Mouse (Mus musculus) midbrain, postnatal 0 days (tissue): ENCODE results near the gene Sarnp. TPM values are rescaled to one million over a fixed set of nuclear protein-coding genes. Genes with fewer than 3 reads are reported as not detected.
A peak's percentile ranks its signal among the peaks of the same experiment; 100 is the strongest.

Experiments
- ATAC-seq: fragments of 200-750 bp; cut with Nextera tagmentation; 2 replicates; pipeline ENCODE4 v1.8.0; 2017; ENCODE audit warnings: moderate number of reproducible peaks, mild to moderate bottlenecking, moderate TSS enrichment, moderate library complexity; ENCODE audit not compliant: low FRiP score
- DNase-seq: peaks from one replicate; pipeline ENCODE4 v3.0.0-alpha.2; 2015; ENCODE audit warnings: low spot score
- H3K27ac ChIP-seq: fragments of 300-500 bp; sonication (generic); 2 replicates; pipeline ENCODE4 v1.5.1; 2014; ENCODE audit warnings: low read depth, mild to moderate bottlenecking, low read length, mixed read lengths
- H3K27me3 ChIP-seq: fragments of 300-500 bp; sonication (generic); 2 replicates; pipeline ENCODE4 v1.6.1; 2014; ENCODE audit warnings: low read length, control low read depth, mixed read lengths; ENCODE audit not compliant: insufficient read depth
- H3K36me3 ChIP-seq: fragments of 300-500 bp; sonication (generic); 2 replicates; pipeline ENCODE4 v1.6.1; 2014; ENCODE audit warnings: low read length, control low read depth, mixed read lengths; ENCODE audit not compliant: insufficient read depth
- H3K4me1 ChIP-seq: fragments of 300-500 bp; sonication (generic); 2 replicates; pipeline ENCODE4 v1.6.1; 2014; ENCODE audit warnings: mild to moderate bottlenecking, control low read depth, antibody characterized with exemption, low read length, mixed read lengths; ENCODE audit not compliant: insufficient read depth
- H3K4me2 ChIP-seq: fragments of 300-500 bp; sonication (generic); 2 replicates; pipeline ENCODE4 v1.6.1; 2014; ENCODE audit warnings: low read depth, mild to moderate bottlenecking, low read length, mixed read lengths; ENCODE audit not compliant: poor library complexity, severe bottlenecking
- H3K4me3 ChIP-seq: fragments of 300-500 bp; sonication (generic); 2 replicates; pipeline ENCODE4 v1.5.1; 2014; ENCODE audit warnings: low read depth, mild to moderate bottlenecking, low read length, moderate library complexity
- H3K9ac ChIP-seq: fragments of 300-500 bp; sonication (generic); replicated peaks from 2 replicates; pipeline ENCODE4 v1.6.1; 2014; ENCODE audit warnings: mild to moderate bottlenecking, low read length, moderate library complexity, mixed read lengths; ENCODE audit not compliant: poor library complexity, severe bottlenecking
- H3K9me3 ChIP-seq: fragments of 300-500 bp; sonication (generic); 2 replicates; pipeline ENCODE4 v1.6.1; 2016; ENCODE audit warnings: low read length, control low read depth
- CTCF ChIP-seq: IDR thresholded peaks from 2 replicates; pipeline ENCODE4 v1.5.1; 2016; ENCODE audit warnings: antibody characterized with exemption, mild to moderate bottlenecking
- WGBS: fragments of 180-500 bp; shearing (Covaris S2); extraction: QIAGEN DNeasy Blood & Tissue Kit; methylation state at CpG from one replicate; pipeline ENCODE4 v1.1.7; 2014; 5-methylcytosine and 5-hydroxymethylcytosine counted together
- polyA plus RNA-seq: library from polyadenylated mRNA; unstranded; fragments of >200 nt; fragmentation: Nextera tagmentation; extraction: Ambion mirVana; gene quantifications from 2 replicates; pipeline ENCODE4 v1.2.1, GENCODE M21; 2015
- total RNA-seq: library from RNA; depleted of rRNA; stranded (reverse); fragments of >200 nt; gene quantifications from 2 replicates; pipeline ENCODE4 v1.2.3, GENCODE M21; 2014

Gene Sarnp
- total and polyA plus RNA-seq, 2 experiments from 2014 or later, result 36.8 to 120 TPM

- H3K4me2 ChIP-seq, result no peak overlapping the region
- H3K9ac ChIP-seq, result no peak overlapping the region
- H3K4me1 ChIP-seq, result peaks cover 2% of the 10 kb centered on the region; the same call in 1 of the 2 replicates
- peak; percentile 56 for TF ChIP-seq CTCF
- no peak overlapping the region for H3K27ac ChIP-seq
- H3K4me3 ChIP-seq, result no peak overlapping the region
- H3K36me3 ChIP-seq, result no peaks in the 10 kb centered on the region; the same call in 1 of the 2 replicates
- no peaks in the 10 kb centered on the region for H3K27me3 ChIP-seq
- ATAC-seq (no peak), DNase-seq (no peak)
- no peaks in the 10 kb centered on the region for H3K9me3 ChIP-seq
- WGBS, result 92% methylated on average over 2 of the region's 2 CpGs
Observed at GRCm38 (mm10) chr10:128915550-128915949, 98.4 kb downstream of the Sarnp start.

DNA sequence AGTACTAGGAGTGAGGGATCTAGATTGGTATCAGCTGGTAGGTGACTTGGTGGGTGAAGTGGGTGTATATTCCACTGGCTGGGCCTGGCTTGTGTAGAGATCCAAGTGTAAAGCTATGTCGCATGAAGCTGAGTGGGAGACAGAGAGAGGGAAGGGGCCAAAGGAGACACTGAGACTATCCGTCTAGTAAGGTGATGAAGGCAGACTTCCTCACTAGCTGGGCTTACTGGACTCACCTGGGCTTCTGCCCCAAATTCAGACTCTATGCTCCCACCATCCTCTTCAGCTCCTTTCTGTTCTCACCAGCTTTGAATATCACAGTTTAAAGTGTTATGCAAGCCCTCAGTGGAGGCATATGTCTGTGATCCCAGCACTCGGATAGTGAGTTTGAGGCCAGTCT lies 99.5 kb downstream of the Sarnp start:
- no peak overlapping the region for H3K4me2 ChIP-seq
- H3K4me1 ChIP-seq, result no peaks in the 10 kb centered on the region
- no peak overlapping the region for H3K4me3 ChIP-seq
- ATAC-seq (no peak), DNase-seq (no peak)
- H3K27me3 ChIP-seq, result no peaks in the 10 kb centered on the region
- no peak overlapping the region for H3K9ac ChIP-seq
- H3K27ac ChIP-seq, result no peak overlapping the region
- no peak for TF ChIP-seq CTCF
- H3K9me3 ChIP-seq, result no peaks in the 10 kb centered on the region
- WGBS, result 97% methylated on average over 3 of the region's 3 CpGs
- no peaks in the 10 kb centered on the region; the same call in 1 of the 2 replicates for H3K36me3 ChIP-seq

- Histone ChIP-seq H3K27ac (no peak overlapping the region), H3K4me1 (peaks cover 7% of the 10 kb centered on the region; the same call in 1 of the 2 replicates), H3K36me3 (no peaks in the 10 kb centered on the region; the same call in 1 of the 2 replicates), H3K9ac (no peak overlapping the region), H3K4me3 (no peak overlapping the region), H3K9me3 (no peaks in the 10 kb centered on the region), H3K4me2 (no peak overlapping the region), H3K27me3 (no peaks in the 10 kb centered on the region)
- TF ChIP-seq CTCF, result no peak
- WGBS, result 88% methylated on average over 6 of the region's 6 CpGs
- ATAC-seq, result no peak
- no peak for DNase-seq
Observed at GRCm38 (mm10) chr10:128917400-128917799, 100.3 kb downstream of the Sarnp start.

DNA sequence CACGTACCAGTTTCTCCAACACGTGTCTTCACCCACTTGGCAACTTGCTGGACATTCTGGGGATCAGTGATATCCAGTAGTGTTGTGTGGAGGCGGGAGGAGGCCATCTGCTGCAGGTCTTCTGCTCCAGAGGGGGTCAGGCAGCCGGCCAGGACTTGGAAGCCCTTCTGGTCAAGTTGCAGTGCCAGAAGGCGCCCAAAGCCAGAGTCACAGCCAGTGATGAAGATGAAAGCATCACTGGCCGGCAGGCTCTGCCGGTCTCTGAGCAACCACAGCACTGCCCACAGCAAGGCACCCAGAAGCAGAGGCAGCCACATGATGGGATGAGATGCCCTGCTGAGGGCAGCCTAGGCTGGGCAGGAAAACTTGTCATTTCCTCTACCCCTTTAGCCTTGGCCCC lies 101.1 kb downstream of the Sarnp start:
- Histone ChIP-seq H3K27me3 (no peaks in the 10 kb centered on the region), H3K4me3 (no peak overlapping the region), H3K9me3 (no peaks in the 10 kb centered on the region), H3K9ac (no peak overlapping the region), H3K27ac (no peak overlapping the region), H3K4me1 (peaks cover 9% of the 10 kb centered on the region; the same call in 1 of the 2 replicates), H3K36me3 (no peaks in the 10 kb centered on the region; the same call in 1 of the 2 replicates), H3K4me2 (no peak overlapping the region)
- ATAC-seq (no peak), DNase-seq (peak; percentile 76)
- WGBS, result 67% methylated on average over 7 of the region's 7 CpGs
- no peak for TF ChIP-seq CTCF

DNA sequence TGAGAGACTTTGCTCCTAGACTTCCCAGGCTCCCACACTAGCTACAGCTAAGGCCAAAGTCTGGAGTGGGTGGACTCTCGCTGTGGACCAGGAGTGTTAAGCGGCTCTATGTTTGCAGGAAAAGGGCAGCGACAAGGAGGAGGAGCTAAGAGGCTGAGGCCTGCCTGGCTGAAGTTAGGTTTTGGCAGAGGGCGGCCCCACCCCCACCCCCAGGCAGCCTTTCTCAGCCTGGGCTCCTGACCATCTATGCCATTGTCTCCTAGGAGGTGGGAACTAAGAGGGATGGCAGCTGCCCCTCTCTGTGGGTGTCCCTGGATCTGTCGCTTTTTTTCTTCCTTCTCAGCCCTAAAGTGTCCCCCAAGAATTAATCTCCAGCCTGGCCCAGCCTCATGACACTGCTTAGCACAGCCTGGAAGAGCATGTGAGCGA lies 102.1 kb downstream of the Sarnp start:
- H3K9ac ChIP-seq, result peak overlapping the region; percentile 24; the same call in 1 of the 2 replicates
- peaks cover 9% of the 10 kb centered on the region; the same call in 1 of the 2 replicates for H3K4me1 ChIP-seq
- H3K27ac ChIP-seq, result peak overlapping the region; percentile 51; the same call in 1 of the 2 replicates
- H3K27me3 ChIP-seq, result no peaks in the 10 kb centered on the region
- DNase-seq (peak; percentile 80), ATAC-seq (no peak)
- no peaks in the 10 kb centered on the region for H3K9me3 ChIP-seq
- H3K4me3 ChIP-seq, result no peak overlapping the region
- no peak for TF ChIP-seq CTCF
- WGBS, result 9% methylated on average over 6 of the region's 6 CpGs
- H3K36me3 ChIP-seq, result no peaks in the 10 kb centered on the region; the same call in 1 of the 2 replicates
- no peak overlapping the region for H3K4me2 ChIP-seq

- Histone ChIP-seq H3K36me3 (no peaks in the 10 kb centered on the region; the same call in 1 of the 2 replicates), H3K27ac (peak overlapping the region; percentile 51; the same call in 1 of the 2 replicates), H3K9ac (no peak overlapping the region), H3K4me3 (no peak overlapping the region), H3K4me2 (no peak overlapping the region), H3K27me3 (no peaks in the 10 kb centered on the region), H3K4me1 (peaks cover 9% of the 10 kb centered on the region; the same call in 1 of the 2 replicates), H3K9me3 (no peaks in the 10 kb centered on the region)
- WGBS, result 78% methylated on average over 7 of the region's 7 CpGs
- no peak for TF ChIP-seq CTCF
- no peak for ATAC-seq
- no peak for DNase-seq
Observed at GRCm38 (mm10) chr10:128919966-128920365, 102.8 kb downstream of the Sarnp start.
